Mouse (Mus musculus): ENCODE measurements around the gene Tbc1d16. TPM values are rescaled to one million over a fixed set of nuclear protein-coding genes. Genes with fewer than 3 reads are reported as not detected.

Gene Tbc1d16
- total RNA-seq, 2 experiments from 2014 or later = 14.3 to 18.5 TPM

DNA sequence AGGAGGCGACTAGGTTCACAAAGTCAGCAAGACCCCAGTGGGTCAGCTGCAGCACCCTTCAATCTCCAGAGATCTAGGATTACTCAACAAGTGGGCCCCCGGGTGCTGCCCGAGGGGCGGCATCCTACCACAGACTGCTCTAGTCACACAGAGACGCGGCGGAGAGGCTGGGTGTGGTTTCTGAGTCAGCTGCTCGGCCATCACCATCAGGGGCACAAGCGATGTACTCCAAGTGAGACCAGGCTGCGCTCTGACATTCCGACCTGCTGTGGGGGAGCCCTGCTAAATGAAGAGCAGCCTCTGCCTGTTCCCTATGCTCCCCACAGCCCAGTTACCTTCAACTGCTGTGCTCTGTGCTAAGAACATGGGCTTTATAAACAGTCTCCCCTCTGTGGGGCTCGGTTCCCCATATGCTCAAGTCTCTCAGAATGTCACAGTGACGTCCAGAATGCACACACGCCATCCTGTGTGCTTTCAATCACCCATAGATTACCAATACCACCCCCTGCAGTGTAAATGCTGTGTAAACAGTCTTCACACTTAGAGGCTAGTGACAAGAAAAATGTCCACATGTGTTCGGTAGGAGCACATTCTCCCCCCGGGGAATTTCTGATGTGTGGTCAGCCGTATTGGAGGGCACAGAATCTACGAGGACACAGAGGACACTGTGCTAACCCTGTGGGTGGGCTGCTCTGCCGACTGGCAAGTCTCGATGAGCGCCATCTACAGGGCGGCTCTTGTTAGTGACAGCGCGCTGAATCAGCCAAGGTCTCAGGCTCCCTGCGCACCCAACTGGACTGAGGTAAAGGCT is 41.1 kb downstream of the Tbc1d16 start:
- intact Hi-C loops (cut with DNase I; ENCODE audit: low total_unique reads) = loop anchor here (10.0 kb wide), 1 partner anchor 102 kb away; the partner anchor contains the start of gene Cbx4
- peak; percentile 62 for DNase-seq

- intact Hi-C loops (cut with DNase I; ENCODE audit: low total_unique reads) = loop anchor here (10.0 kb wide), 1 partner anchor 102 kb away; the partner anchor contains the start of gene Cbx4
- DNase-seq = no peak
These were observed 41.9 kb downstream of the Tbc1d16 start for GRCm38 (mm10) chr11:119186381-119186780.

DNA sequence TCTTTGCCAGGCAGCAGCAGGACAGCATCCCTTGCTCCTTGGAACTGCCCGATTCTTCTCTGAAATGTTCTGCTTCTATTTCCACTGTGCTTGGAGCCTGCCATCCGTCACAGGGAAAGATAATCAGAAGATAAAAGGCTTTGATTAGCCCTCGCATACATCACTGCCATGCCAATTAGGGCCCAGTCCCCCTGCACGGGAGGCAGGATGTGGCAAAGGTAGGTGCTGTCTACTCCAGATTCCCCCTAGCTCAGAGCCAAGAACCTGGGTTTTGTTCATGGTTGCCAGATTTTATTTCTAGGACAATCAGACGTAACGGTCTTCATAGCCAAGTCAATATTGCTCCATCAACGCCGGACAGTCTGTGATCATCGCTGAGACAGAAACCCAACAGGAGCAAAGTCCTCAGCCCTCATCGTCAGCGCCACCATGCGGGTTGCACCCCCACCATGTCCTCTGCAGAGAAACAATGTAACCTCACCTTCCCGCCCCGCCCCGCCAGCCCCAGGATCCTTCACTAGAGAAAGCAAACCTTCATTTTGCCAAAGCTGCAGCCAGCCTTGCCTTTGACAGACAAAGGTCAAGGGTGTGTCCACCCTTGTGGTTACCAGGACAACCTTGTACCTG is 44.5 kb downstream of the Tbc1d16 start:
- intact Hi-C loops (cut with DNase I; ENCODE audit: low total_unique reads) = loop anchor here (10.0 kb wide), 1 partner anchor 99 kb away; the partner anchor contains the start of gene Cbx4

DNA sequence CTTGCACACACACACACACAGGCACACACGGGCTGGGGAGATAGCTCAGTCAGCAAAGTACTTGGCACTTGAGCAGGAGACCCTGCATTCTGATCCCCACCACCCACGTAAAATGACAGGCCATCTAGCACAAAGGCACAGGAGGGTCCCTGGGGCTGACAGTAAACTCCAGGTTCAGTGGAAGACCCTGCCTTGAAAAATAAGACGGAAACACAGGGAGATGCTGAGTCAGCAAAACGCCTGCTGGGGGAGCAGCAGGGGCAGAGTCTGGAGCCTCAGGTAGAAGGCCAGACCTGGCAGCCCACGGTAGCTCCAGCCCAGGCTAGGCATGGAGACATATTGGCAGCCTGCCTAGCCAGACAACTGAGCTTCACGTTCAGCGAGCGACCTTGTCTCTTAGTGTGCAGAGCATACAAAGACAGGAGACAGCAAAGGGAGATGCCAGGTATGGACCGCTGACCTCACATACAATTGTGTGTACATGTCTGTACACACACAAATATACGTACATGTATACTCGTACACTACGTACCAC is 46.4 kb downstream of the Tbc1d16 start:
- intact Hi-C loops (cut with DNase I; ENCODE audit: low total_unique reads) = loop anchor here (10.0 kb wide), 1 partner anchor 97 kb away; the partner anchor contains the start of gene Cbx4
- no peak for DNase-seq

More for the DNA sequence above, 44.5 kb downstream of the Tbc1d16 start:
- DNase-seq = no peak

DNA sequence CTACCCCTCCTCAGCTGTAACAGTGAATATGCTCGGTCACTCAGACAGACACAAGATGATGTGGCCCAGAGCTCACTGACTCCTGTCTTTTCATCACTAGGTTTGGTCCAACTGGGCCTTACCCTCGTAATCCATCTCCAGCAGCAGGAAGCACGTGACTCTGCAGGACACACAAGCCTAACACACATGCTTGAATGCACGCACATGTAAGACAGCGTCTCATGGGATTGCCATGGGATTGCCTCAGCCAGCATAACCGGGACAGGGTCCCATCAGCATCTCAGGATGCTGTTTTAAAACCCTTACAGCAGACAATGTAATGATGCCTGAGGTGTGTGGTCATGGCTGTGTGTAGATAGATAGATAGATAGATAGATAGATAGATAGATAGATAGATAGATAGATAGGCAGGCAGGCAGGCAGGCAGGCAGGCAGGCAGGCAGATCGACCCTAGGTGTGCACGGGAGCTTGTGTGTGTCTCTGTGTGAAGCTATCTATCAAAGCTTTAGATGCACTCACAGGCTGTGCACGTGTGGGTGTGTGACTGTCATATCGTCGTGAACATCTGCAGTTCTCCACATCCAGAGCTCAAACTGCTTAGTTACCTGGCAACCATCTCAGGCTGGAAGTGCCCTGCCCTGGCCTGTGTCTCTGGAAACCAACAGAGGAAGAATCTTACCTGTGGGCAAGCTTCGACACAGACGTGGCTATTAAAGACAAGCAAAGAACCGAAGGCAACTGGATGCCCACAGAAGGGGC is 47.3 kb downstream of the Tbc1d16 start:
- DNase-seq = no peak
- intact Hi-C loops (cut with DNase I; ENCODE audit: low total_unique reads) = loop anchor here (10.0 kb wide), 1 partner anchor 96 kb away; the partner anchor contains the start of gene Cbx4

- intact Hi-C loops (cut with DNase I; ENCODE audit: low total_unique reads) = no loop called here
- DNase-seq = no peak
These were observed 50.0 kb downstream of the Tbc1d16 start for GRCm38 (mm10) chr11:119178317-119178716.

DNA sequence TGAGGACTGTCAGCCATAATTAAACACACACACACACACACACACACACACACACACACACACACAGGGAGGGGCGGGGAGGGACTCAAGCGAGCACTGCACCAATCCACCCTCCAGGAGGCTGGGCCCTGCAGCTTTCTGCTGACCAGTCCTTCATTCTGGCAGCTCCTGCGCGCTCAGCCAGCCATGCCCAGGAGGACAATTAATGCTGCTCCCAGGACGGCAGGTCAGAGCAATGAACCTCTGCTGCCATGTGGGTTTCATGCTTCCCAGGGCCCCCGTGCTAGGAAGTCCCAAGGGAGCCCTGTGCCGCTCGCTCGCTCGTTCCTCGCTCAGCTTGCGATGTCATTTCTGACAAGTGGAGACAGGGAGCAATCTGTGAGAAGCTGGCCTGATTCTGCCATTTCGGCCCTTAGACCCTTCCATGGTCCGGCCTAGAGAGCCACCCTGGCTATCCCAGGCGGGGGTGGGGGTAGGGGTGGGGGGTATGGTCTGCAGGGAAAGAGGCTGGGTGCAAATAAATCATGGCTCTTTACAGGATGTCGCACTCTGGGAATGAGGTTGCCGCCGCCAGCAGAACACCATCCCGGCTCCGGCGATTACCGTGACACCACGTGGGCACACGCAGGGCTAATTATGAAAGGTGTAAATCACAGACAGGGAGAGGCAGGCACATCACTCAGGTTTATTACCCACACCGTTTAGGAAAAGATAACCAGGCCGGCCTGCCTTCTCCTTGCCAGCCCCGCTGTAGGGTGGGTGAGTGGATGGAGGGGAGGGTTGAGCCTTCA is 51.7 kb downstream of the Tbc1d16 start:
- intact Hi-C loops (cut with DNase I; ENCODE audit: low total_unique reads) = no loop called here
- DNase-seq = no peak

- no peak for DNase-seq
- intact Hi-C loops (cut with DNase I; ENCODE audit: low total_unique reads) = no loop called here
These were observed 56.7 kb downstream of the Tbc1d16 start for GRCm38 (mm10) chr11:119171588-119171987.

DNA sequence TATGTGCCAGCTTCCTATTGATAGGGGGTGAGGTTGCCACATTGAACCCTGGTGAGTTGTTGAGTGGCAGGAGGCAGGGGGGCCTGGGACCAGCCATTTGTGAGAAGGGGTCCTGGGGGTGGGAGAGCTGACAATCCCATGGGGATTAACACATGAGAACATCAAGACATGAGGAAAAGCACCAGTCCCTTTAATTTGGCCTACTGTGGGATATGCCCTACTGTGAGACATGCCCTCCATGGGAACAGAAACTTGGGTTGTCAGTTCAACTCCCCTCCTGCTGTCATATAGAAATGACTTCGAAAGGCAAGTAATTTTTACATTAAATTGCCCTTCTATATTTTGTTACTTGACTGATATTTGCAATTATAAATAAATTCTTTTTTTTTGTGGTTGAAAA is 59.4 kb downstream of the Tbc1d16 start:
- intact Hi-C loops (cut with DNase I; ENCODE audit: low total_unique reads) = no loop called here
- DNase-seq = no peak

DNA sequence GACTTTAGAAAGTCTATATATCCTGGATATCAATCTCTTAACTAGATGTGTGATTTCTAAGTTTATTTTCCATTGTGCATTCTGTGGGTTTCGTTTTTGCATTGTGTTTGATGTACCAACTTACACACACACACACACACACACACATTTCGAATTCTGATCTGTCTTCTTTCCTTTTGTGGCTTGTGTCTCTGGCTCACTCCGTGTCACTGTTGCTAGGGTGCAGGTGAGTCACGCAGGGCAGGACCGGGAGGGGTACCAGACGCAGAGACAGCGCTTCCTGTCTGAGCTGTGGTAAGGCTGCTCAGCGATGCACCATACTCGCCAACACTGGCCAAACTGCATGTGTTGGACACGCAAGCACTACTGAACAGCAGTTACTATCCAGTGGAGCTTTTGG is 62.3 kb downstream of the Tbc1d16 start:
- no peak for DNase-seq
- intact Hi-C loops (cut with DNase I; ENCODE audit: low total_unique reads) = no loop called here

DNA sequence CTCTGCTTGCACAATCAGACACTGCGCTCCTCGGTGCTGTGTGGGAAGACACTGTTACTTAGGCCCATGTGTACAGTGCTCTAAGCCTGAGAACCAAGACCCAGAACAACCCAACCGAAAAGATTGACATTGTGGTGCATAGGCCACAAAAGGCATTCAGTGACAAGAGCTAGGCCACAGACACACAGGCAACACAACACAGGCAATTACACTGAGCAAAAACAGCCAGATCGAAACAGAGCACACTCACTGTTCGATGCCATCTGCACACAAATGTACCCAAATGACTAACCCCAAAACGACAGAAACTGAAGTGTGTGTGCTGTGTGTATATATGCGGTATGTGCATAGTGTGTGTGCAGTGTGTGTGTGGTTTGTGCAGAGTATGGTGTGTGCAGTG is 63.9 kb downstream of the Tbc1d16 start:
- no peak for DNase-seq
- intact Hi-C loops (cut with DNase I; ENCODE audit: low total_unique reads) = no loop called here

GRCm38 (mm10) chr11:119163734-119163992 is 64.6 kb downstream of the Tbc1d16 start:
- DNase-seq = no peak
- intact Hi-C loops (cut with DNase I; ENCODE audit: low total_unique reads) = no loop called here

GRCm38 (mm10) chr11:119162959-119163733 is 65.2 kb downstream of the Tbc1d16 start:
- DNase-seq = no peak
- intact Hi-C loops (cut with DNase I; ENCODE audit: low total_unique reads) = no loop called here

DNA sequence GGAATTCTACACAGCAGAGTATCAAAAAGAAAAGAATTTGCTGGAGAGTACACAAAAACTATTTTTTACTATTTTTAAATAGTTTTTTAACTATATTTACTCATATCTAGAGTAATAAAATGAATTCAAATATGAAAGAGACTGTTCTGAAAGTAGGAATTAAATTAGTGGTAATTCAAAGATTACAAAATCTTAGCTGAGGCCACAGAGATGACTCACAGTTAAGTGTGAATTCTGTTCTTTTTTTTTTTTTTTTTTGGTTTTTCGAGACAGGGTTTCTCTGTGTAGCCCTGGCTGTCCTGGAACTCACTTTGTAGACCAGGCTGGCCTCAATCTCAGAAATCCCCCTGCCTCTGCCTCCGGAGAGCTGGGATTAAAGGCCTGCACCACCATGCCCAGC is 66.6 kb downstream of the Tbc1d16 start:
- intact Hi-C loops (cut with DNase I; ENCODE audit: low total_unique reads) = no loop called here
- DNase-seq = no peak

- intact Hi-C loops (cut with DNase I; ENCODE audit: low total_unique reads) = no loop called here
- DNase-seq = no peak
These were observed 68.2 kb downstream of the Tbc1d16 start for GRCm38 (mm10) chr11:119160050-119160449.

DNA sequence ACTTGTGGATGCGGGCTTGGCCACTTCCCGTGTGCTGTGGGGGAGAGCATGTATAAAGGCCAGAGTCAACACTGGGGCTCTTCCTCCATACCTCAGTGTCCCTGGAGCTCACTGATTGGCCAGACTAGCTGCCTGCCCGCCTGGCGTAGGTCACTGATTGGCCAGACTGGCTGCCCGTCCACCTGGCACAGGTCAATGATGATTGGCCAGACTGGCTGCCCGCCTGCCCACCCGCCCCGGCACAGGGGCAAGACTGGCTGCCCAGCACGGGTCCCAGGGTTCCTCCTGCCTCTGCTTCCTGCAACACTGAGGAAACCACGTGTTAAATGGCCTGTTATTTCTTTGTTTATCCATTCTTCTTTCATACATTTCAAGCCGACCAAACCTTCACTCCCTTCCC is 68.8 kb downstream of the Tbc1d16 start:
- intact Hi-C loops (cut with DNase I; ENCODE audit: low total_unique reads) = no loop called here
- peak; percentile 37 for DNase-seq

GRCm38 (mm10) chr11:119157377-119158189 is 70.7 kb downstream of the Tbc1d16 start:
- intact Hi-C loops (cut with DNase I; ENCODE audit: low total_unique reads) = no loop called here
- no peak for DNase-seq
